Mouse (Mus musculus) CH12F3 (cell line): ENCODE measurements around the gene Spsb1.

Experiments
- in situ Hi-C: fragments of 300-500 bp; cut with MboI; formaldehyde crosslinking; loops from 2 replicates; pipeline ENCODE4 v1.14.3; 2020; ENCODE audit warnings: low sequenced_read_pairs

The Spsb1 gene

DNA sequence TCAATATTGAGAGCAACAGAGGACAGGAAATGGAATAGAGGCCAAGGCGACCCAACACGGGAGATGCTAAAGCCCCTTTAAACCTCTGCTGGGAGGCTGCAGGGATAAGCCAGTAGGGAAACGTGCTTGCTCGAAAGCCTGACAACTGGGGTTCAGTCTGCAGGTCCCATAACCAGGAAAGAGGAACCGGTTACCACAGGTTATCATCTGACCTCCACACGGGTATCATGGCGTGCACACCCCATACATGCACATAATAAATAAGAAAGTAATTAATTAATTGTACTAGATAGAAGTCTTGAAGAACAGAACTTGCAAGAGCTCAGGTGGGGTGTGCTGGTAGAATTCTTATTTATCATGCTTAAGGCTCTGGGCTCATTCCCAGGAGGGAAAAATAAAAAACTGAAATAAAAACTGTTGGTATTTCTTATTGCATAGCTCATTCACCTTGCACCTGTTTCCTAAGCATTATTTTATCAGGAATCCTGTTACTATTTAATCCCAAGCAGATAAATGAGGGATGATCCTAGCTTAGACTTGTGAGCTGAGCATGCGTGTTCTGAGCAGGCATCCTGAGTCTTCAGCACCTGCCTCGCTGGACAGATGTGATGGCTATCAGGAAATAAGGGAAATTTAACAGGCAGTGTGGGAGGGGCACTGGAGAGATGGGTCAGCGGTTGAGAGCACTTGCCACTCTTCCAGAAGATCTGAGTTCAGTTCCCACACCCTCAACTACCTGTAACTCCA lies 32.0 kb upstream of the Spsb1 start:
- in situ Hi-C loops: no loop called here

DNA sequence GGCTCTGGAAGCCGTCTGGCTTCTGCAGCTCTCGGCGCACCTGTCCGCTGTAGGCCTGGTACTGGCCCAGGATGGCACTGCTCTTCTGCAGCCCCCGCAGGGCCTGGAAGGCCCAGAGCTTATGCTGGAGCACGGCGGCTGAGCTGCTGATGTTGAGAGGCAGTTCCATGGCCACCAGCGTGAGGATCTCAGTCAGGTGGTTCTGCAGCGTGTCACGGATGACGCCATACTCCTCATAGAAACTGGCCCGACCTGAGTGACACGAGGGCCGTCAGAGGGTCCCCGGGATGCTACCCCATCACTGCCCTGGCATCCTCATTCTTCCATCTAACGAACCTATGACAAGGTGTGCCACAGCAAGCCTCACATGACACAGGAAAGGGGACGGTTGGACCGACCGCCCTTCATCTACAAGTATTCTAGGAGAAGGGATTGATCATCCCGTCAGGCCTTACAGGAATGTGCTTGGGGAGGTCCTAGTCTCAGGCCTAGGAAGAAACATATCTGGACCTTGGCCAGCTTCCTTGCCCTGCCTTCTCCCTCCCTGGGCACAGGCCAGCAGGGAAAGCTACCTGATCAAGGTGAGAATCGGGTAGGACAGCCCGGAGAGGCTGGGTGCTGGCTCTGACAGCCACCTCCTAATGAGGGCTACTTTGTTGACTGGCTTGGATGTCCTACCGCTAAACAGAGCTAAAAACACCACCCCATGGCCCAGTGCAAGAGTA lies 29.2 kb upstream of the Spsb1 start:
- in situ Hi-C loops: no loop called here

GRCm38 (mm10) chr4:149982154-149982553 lies 27.3 kb upstream of the Spsb1 start:
- in situ Hi-C loops: no loop called here

DNA sequence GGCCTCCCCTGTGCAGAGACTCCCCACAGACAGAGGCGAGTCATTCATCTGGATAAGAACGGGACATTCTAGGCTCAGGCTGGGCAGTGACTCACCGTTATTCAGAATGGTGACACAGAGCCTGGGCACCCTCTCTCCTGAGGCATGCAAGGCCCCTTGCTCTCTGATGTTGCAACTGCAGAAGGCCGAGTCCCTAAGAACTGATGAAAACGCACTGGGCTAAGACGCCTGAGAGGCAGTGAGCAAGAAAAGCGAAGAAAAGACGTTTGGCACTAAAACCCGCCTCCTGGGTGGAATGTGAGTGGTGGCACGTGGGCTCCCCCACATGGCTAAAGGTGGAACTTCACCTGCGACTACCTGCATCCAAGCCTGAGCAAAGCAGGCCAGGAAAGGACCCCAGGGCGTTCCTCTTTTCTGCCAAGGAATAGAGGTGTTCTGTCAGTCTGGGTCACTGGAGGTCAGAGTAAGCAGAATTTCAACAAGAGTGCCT lies 25.0 kb upstream of the Spsb1 start:
- in situ Hi-C loops: loop anchor here (10.0 kb wide), 1 partner anchor 175 kb away; no protein-coding TSS in a partner anchor

GRCm38 (mm10) chr4:149978820-149979219 lies 24.0 kb upstream of the Spsb1 start:
- in situ Hi-C loops: loop anchor here (10.0 kb wide), 1 partner anchor 174 kb away; no protein-coding TSS in a partner anchor

DNA sequence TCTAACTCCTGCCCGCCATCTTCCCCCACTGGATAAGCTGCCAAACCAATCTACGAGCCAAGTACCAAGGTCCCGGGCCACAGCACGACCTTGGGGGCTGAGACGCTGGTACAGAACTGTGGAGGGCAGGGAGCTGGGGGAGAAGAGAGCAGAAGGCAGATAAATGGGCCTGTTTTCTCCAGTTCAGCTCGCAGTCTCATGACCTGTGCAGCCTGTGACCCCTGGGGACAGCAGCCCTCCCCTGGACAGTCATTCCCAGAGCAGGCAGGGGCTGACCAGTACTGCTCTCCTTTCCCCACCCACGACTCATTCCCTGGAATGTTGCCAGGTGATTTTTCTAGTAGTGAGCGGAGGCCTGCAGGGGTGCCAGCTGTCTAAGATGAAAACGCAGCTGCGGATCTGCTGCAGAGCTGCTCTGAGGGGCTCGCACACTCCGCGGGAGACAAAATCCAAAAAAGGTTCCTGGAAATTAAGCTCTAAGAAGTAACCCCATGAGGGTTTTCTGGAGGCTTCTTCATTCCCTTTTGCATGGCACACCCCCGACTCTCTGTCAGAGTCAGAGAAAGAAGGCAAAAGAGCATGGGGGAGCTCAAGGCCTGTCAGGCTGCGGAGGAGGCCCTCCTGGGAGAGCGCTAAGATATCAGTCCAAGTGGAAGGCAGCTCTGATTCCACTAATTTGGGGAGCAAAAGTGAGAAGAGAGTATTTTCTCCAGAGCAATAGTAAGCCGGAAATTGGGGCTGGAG lies 23.1 kb upstream of the Spsb1 start:
- in situ Hi-C loops: loop anchor here (10.0 kb wide), 1 partner anchor 173 kb away; no protein-coding TSS in a partner anchor

GRCm38 (mm10) chr4:149977181-149977580 lies 22.3 kb upstream of the Spsb1 start:
- in situ Hi-C loops: loop anchor here (10.0 kb wide), 1 partner anchor 172 kb away; no protein-coding TSS in a partner anchor

- in situ Hi-C loops: loop anchor here (10.0 kb wide), 1 partner anchor 171 kb away; no protein-coding TSS in a partner anchor
Observed at GRCm38 (mm10) chr4:149975730-149976254, 20.9 kb upstream of the Spsb1 start.

DNA sequence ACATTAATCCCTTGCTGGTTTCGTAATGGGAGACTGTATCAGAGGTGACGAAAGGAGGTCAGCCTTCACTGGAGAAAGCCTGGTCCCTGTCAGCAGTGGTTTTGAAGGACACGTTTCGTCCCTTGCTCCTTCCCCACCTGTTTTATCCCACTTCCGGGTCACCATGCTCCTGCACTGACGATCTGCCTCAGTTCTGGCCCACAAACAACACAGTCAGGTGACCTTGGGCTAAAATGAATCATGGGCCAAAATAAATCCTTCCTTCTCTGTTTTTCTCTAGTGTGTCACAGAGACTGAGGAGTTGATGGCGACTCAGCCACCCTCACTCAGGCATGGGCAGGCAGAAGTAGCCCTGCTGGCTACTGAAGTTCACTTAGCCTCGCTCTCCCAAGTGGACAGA lies 20.4 kb upstream of the Spsb1 start:
- in situ Hi-C loops: loop anchor here (10.0 kb wide), 1 partner anchor 170 kb away; no protein-coding TSS in a partner anchor

GRCm38 (mm10) chr4:149971393-149971792 lies 16.6 kb upstream of the Spsb1 start:
- in situ Hi-C loops: loop anchor here (10.0 kb wide), 1 partner anchor 167 kb away; no protein-coding TSS in a partner anchor

GRCm38 (mm10) chr4:149968526-149968925 lies 13.7 kb upstream of the Spsb1 start:
- in situ Hi-C loops: no loop called here

DNA sequence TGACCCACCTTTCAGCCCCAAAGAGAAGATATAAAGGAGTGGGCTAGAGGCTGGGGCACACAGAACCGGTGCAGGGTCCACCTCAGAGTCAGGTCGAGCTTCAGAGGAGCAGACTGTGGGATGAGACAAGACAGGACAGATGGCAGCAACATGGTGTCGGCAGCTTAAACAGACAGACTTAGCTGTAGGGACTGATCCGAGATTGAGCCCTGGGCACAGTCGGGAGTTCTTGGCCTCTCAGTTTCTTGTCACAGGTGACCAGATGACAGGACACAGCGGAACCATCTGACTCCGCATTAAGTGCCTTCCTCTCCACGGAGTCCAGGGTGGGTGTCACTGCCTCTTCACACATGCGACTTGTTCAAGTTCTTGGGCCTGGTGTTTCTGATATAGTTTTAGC lies 12.1 kb upstream of the Spsb1 start:
- in situ Hi-C loops: no loop called here

DNA sequence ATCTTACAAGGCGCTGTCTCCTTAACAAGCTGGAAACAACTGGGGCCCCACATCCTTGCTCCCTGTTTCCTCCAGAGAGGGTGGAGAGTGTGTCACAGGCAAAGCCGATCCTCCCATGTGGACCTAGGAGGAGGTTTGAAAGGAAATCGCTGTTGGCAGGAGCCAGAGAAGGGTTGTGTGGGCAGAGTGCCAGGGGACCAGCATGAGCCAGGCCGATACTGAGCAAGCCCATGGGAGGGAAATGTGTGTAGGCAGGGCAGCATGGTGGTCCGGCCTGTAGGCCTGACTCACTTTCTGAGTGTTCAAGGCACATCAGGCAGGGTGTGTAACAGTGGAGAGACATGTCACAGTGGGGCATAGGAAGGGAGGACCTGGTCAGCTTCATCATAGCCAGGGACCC lies 11.4 kb upstream of the Spsb1 start:
- in situ Hi-C loops: no loop called here

GRCm38 (mm10) chr4:149965672-149966071 lies 10.8 kb upstream of the Spsb1 start:
- in situ Hi-C loops: no loop called here

GRCm38 (mm10) chr4:149965242-149965641 lies 10.4 kb upstream of the Spsb1 start:
- in situ Hi-C loops: no loop called here

DNA sequence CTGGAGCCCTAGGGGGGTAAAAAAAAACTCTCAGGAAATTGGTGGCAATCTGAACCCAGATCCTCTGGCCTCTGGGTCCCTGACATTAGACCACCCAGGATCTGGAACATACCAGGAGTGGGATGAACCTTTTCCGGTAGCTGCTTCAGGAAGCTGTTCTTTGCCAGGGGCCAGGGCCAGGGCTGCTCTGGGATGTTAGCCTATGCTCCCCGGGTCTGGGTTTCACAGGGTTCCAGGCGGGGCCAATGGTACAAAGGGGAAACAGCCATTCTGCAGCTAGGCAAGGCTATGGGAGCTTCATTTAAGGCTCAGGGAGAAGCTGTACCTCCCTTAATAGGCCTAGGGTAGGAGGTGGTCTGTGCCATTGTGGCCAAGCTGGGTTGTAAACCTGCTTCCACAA lies 9.9 kb upstream of the Spsb1 start:
- in situ Hi-C loops: no loop called here

GRCm38 (mm10) chr4:149964285-149964684 lies 9.4 kb upstream of the Spsb1 start:
- in situ Hi-C loops: no loop called here

- in situ Hi-C loops: no loop called here
Observed at GRCm38 (mm10) chr4:149960391-149960790, 5.5 kb upstream of the Spsb1 start.

DNA sequence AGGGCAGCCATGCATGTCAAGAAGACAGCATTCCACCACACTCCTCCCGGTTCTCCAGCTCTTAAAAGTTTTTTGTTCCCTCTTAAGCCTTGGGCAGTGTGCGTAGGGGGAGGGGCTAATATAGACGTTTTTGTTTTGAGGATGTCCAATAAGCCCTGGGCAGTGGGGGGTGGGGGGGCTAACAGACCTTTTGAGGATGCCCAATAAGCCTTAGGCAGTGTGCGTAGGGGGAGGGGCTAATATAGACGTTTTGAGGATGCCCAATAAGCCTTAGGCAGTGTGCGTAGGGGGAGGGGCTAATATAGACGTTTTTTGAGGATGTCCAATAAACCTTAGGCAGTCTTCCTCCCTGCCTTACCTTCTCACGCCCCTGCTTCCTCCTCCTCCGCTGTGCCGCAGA lies 5.0 kb upstream of the Spsb1 start:
- in situ Hi-C loops: no loop called here

DNA sequence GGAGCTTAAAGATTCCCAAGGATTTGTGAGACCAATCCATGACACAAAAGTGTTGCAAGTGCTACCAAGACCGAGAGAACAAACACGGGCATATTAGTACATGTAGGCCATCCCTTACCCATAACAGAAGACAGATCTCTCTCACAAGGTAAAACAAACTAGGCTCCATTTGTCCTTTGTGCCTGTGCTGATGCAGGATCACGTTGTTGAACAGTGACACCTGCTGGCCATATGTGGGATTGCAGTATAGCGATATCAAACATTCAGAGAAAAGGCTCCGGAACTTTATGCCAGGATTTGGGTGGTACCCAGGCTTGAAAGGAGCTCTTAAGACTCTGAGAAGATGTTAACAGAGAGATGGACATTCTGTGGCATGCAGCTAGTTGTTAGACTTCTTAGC lies 3.7 kb upstream of the Spsb1 start:
- in situ Hi-C loops: no loop called here

DNA sequence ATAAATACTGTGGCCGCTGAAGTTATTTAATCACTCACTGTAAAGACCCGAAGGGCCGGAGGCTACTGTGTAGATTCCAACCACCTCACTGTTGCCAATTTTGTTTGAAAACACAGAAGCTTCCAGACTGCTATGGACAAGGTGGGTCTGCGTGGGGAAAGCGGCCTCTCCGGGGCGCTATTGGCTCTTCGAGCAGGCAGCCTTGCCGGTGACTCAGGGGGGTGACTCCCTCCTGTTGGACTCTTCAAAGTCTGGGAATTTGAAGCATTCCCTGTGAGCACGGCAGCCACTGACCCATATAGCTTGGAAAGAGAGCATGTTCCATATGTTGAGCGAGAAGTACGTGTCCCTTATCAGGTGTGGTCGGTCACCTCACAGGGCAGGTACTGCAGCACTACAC lies 1.2 kb upstream of the Spsb1 start:
- in situ Hi-C loops: no loop called here
